Mouse (Mus musculus) small intestine, adult 2 months (tissue): ENCODE results near the gene Nmnat3.

Experiments used
- CTCF ChIP-seq: fragments of 200-500 bp; IDR thresholded peaks from 2 replicates; pipeline ENCODE4 v1.5.1; 2012; ENCODE audit warnings: low read depth, mild to moderate bottlenecking, control low read depth, inconsistent platforms, low read length, moderate library complexity, mixed read lengths; ENCODE audit not compliant: insufficient replicate concordance, insufficient read length; ENCODE audit errors: extremely low read depth
- POLR2A ChIP-seq: fragments of 200-500 bp; IDR thresholded peaks from 2 replicates; pipeline ENCODE4 v1.6.1; 2012; ENCODE audit warnings: low read depth, mild to moderate bottlenecking, control low read depth, inconsistent platforms, low read length, moderate library complexity

DNA sequence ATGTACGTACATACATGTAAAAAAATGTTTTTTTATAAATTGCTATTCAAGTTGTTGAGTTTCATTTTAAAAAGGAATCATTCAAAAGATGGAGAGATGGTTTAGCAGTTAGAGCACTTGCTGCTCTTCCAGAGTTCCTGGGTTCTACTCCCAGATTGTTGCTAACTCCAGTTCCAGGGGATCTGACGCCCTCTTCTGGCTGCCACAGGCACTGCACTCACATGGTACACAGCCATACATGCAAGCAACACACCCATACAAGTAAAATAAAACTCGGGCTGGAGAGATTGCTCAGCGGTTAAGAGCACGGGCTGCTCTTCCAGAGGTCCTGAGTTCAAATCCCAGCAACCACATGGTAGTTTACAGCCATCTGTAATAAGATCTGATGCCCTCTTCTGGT is 86.1 kb downstream of the Nmnat3 start:
- no peak for TF ChIP-seq CTCF
- no peak for TF ChIP-seq POLR2A
